10 mouse cellular contexts compared by ENCODE assay signal in the genomic region with DNA sequence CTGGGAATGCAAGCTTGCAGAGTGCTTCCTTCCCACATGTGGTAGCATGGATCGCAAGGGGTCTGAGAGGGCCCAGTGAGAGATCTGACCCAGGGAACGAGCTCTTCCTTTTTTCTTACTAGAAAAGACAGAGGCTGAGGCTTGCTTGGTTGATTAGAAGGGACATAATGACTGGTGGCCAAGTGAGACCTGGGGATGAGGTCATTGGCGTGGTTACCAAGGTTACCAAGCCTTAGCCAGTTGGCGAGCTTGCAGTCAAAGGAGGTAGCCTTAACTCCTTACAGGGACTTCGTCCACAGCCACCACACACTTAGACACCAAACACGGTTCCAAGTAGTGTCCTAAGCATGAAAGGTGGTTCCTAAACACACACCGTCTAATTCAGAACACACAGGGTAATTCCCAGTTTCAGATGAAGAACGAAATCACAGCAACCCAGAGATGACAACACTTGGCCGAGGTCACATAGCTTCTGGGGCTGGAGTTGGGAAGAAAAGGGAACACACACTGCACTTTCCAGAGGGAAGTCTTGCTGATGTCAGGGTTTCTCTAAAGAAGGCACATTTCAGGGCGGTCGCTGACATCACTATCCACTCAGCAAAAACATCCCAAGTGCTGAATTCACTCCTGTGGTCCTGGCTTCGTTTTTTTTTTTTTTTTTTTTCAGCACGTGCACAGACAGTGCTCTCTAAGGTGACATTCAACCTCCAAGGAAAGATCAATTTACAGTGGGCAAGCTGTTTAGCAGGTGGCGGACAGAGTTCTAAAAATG. TPM values are rescaled to one million over a fixed set of nuclear protein-coding genes. Genes with fewer than 3 reads are reported as not detected.
A peak's percentile ranks its signal among the peaks of the same experiment; 100 is the strongest.
DNase-seq lines count a peak whose midpoint lies in the region; ATAC-seq lines count a peak whose summit lies in the region.
"Had no signal": no experiment of that assay in that cellular context is flagged by ENCODE, and none has a peak within 500 bp of the region (broad histone marks: within the 10 kb centered on the region; RNA-seq: fewer than 3 reads in every experiment).

No protein-coding gene starts in this region.

- H3K27me3 ChIP-seq in hindbrain, embryonic 10.5 days (ENCODE audit: insufficient read depth, poor library complexity, severe bottlenecking), result no peaks in the 10 kb centered on the region; the same call in 1 of the 2 replicates
- no peaks in the 10 kb centered on the region for H3K27me3 ChIP-seq in hindbrain, embryonic 16.5 days (replicated peaks; ENCODE audit: control insufficient read depth, insufficient read depth, low read length)
- H3K27me3 ChIP-seq in neural tube, embryonic 15.5 days (replicated peaks), result no peaks in the 10 kb centered on the region
- no peaks in the 10 kb centered on the region for H3K27me3 ChIP-seq in forebrain, embryonic 16.5 days (replicated peaks; ENCODE audit: control insufficient read depth, insufficient read depth, low read length)
- H3K27me3 ChIP-seq: liver, embryonic 13.5 days had no signal

- no peaks in the 10 kb centered on the region for H3K9me3 ChIP-seq in hindbrain, embryonic 10.5 days
- no peaks in the 10 kb centered on the region for H3K9me3 ChIP-seq in hindbrain, embryonic 16.5 days (ENCODE audit: control insufficient read depth, low read length)
- no peaks in the 10 kb centered on the region for H3K9me3 ChIP-seq in neural tube, embryonic 15.5 days (replicated peaks)
- H3K9me3 ChIP-seq in forebrain, embryonic 16.5 days (ENCODE audit: control insufficient read depth, low read length), result no peaks in the 10 kb centered on the region
- H3K9me3 ChIP-seq: liver, embryonic 13.5 days had no signal

- H3K4me1 ChIP-seq in hindbrain, embryonic 10.5 days (replicated peaks), result peaks cover 46% of the 10 kb centered on the region
- peaks cover 3% of the 10 kb centered on the region for H3K4me1 ChIP-seq in hindbrain, embryonic 16.5 days (ENCODE audit: control insufficient read depth, insufficient read depth, low read depth, low read length)
- peaks cover 19% of the 10 kb centered on the region for H3K4me1 ChIP-seq in neural tube, embryonic 15.5 days
- H3K4me1 ChIP-seq in forebrain, embryonic 16.5 days (replicated peaks; ENCODE audit: control insufficient read depth, insufficient read depth, low read length), result peaks cover 9% of the 10 kb centered on the region; the same call in 1 of the 2 replicates

- no peak overlapping the region for H3K9ac ChIP-seq in hindbrain, embryonic 16.5 days (ENCODE audit: low read depth, low read length)
- no peak overlapping the region for H3K9ac ChIP-seq in neural tube, embryonic 15.5 days (replicated peaks)
- no peak overlapping the region for H3K9ac ChIP-seq in forebrain, embryonic 16.5 days (replicated peaks; ENCODE audit: low read depth, low read length)
- H3K9ac ChIP-seq: liver, embryonic 13.5 days had no signal

- no peak for ATAC-seq in hindbrain, embryonic 16.5 days
- no peak for ATAC-seq in neural tube, embryonic 15.5 days (ENCODE audit: low FRiP score)
- no peak for ATAC-seq in forebrain, embryonic 16.5 days

- DNase-seq in hindbrain, embryonic 10.5 days (ENCODE audit: low spot score), result peak; percentile 23
- peak; percentile 5 for DNase-seq in lung, postnatal 25 days (ENCODE audit: low spot score)
- no peak for DNase-seq in lung, postnatal 36 days
- DNase-seq in embryo, embryonic 10.5 days (ENCODE audit: low spot score), result peak; percentile 35
- DNase-seq in ovary, postnatal 10 days (ENCODE audit: low spot score), result no peak
- DNase-seq: liver, embryonic 13.5 days had no signal

- 58% methylated on average over 14 of the region's 14 CpGs for WGBS in hindbrain, embryonic 10.5 days
- WGBS in hindbrain, embryonic 16.5 days, result 63% methylated on average over 14 of the region's 14 CpGs
- WGBS in neural tube, embryonic 15.5 days, result 63% methylated on average over 14 of the region's 14 CpGs
- 56% methylated on average over 14 of the region's 14 CpGs for WGBS in forebrain, embryonic 16.5 days

- no peak overlapping the region for H3K4me3 ChIP-seq in hindbrain, embryonic 10.5 days
- H3K4me3 ChIP-seq in hindbrain, embryonic 16.5 days (ENCODE audit: low read length), result no peak overlapping the region
- H3K4me3 ChIP-seq in neural tube, embryonic 15.5 days (replicated peaks), result no peak overlapping the region
- H3K4me3 ChIP-seq in forebrain, embryonic 16.5 days (replicated peaks; ENCODE audit: low read length), result no peak overlapping the region
- H3K4me3 ChIP-seq: heart, adult 2 months; liver, embryonic 13.5 days had no signal

- H3K4me2 ChIP-seq in hindbrain, embryonic 16.5 days (ENCODE audit: low read length), result no peak overlapping the region
- H3K4me2 ChIP-seq in neural tube, embryonic 15.5 days, result no peak overlapping the region
- H3K4me2 ChIP-seq in forebrain, embryonic 16.5 days (ENCODE audit: low read length), result no peak overlapping the region
- H3K4me2 ChIP-seq: liver, embryonic 13.5 days had no signal

- H3K36me3 ChIP-seq in hindbrain, embryonic 10.5 days, result no peaks in the 10 kb centered on the region
- no peaks in the 10 kb centered on the region for H3K36me3 ChIP-seq in hindbrain, embryonic 16.5 days (ENCODE audit: control insufficient read depth, insufficient read depth, low read length)
- no peaks in the 10 kb centered on the region for H3K36me3 ChIP-seq in neural tube, embryonic 15.5 days
- H3K36me3 ChIP-seq in forebrain, embryonic 16.5 days (ENCODE audit: control insufficient read depth, insufficient read depth), result no peaks in the 10 kb centered on the region
- H3K36me3 ChIP-seq: liver, embryonic 13.5 days had no signal

- peak overlapping the region; percentile 46 for H3K27ac ChIP-seq in hindbrain, embryonic 10.5 days
- no peak overlapping the region for H3K27ac ChIP-seq in hindbrain, embryonic 16.5 days (ENCODE audit: low read depth, low read length)
- peak overlapping the region; percentile 61 for H3K27ac ChIP-seq in neural tube, embryonic 15.5 days (replicated peaks)
- H3K27ac ChIP-seq in forebrain, embryonic 16.5 days (ENCODE audit: low read length), result no peak overlapping the region
- H3K27ac ChIP-seq: heart, adult 2 months; liver, embryonic 13.5 days had no signal

RNA-seq across cellular contexts. Expression of gene Fos, which starts 49.9 kb away (rescaled TPM):
- polyA plus RNA-seq in hindbrain, embryonic 10.5 days (2016; fragmentation: Nextera tagmentation; extraction: Ambion mirVana), result 1.5 TPM in 2 replicates
- polyA plus RNA-seq in hindbrain, embryonic 16.5 days (2015; fragmentation: Nextera tagmentation; extraction: Ambion mirVana), result 3.9 and 4.3 TPM in 2 replicates
- polyA plus RNA-seq in neural tube, embryonic 15.5 days (2015; fragmentation: Nextera tagmentation; extraction: Ambion mirVana), result 5.7 and 6.0 TPM in 2 replicates
- polyA plus RNA-seq in forebrain, embryonic 16.5 days (2015; fragmentation: Nextera tagmentation; extraction: Ambion mirVana), result 1.9 and 2.4 TPM in 2 replicates

Comparison
In these comparisons a context has a peak if more than half of its experiments do, and no peak if none do; other contexts are left out.
1. DNase-seq: peak in hindbrain, embryonic 10.5 days (single experiment), lung, postnatal 25 days (single experiment) and embryo, embryonic 10.5 days (single experiment); none in lung, postnatal 36 days (single experiment) and ovary, postnatal 10 days (single experiment).
2. H3K27ac ChIP-seq: peak in hindbrain, embryonic 10.5 days (single experiment) and neural tube, embryonic 15.5 days (single experiment); none in hindbrain, embryonic 16.5 days (single experiment) and forebrain, embryonic 16.5 days (single experiment).